Mouse (Mus musculus) CH12.LX (cell line): ENCODE data around the gene Rap1b. TPM values are rescaled to one million over a fixed set of nuclear protein-coding genes. Genes with fewer than 3 reads are reported as not detected.

Experiments
- DNase-seq: peaks from one replicate; pipeline ENCODE4 v3.0.0-alpha.2; 2013; ENCODE audit errors: extremely low read depth
- H3K27ac ChIP-seq: 2 replicates; pipeline ENCODE4 v1.5.1; 2012; ENCODE audit warnings: low read depth, mild to moderate bottlenecking, control low read depth, moderate library complexity; ENCODE audit not compliant: insufficient read depth
- H3K27me3 ChIP-seq: replicated peaks from 2 replicates; pipeline ENCODE3; 2012; ENCODE audit warnings: inconsistent platforms
- H3K36me3 ChIP-seq, 2 experiments: replicated peaks in 1 of 2; 2 replicates each; pipeline versions ENCODE3 to v1.6.1; 2012; ENCODE audit warnings: inconsistent platforms in 1 of 2, low read length in 1 of 2, mild to moderate bottlenecking in 1 of 2, mixed read lengths in 1 of 2, moderate library complexity in 1 of 2; ENCODE audit not compliant: control insufficient read depth in 1 of 2, insufficient read depth in 1 of 2
- H3K4me1 ChIP-seq, 2 experiments: 2 replicates each; pipeline ENCODE4 v1.6.1; 2012; ENCODE audit warnings: inconsistent platforms in 1 of 2, moderate library complexity in 1 of 2; ENCODE audit not compliant: insufficient read depth in 2 of 2, control insufficient read depth in 1 of 2
- H3K4me2 ChIP-seq: 2 replicates; pipeline ENCODE4 v1.6.1; 2012; ENCODE audit warnings: low read depth, mild to moderate bottlenecking, control low read depth; ENCODE audit not compliant: poor library complexity, insufficient read depth, severe bottlenecking
- H3K4me3 ChIP-seq, 3 experiments: fragments of 150-350 bp in 1 of 3; sonication (generic) in 1 of 3; replicated peaks in 1 of 3; 2 replicates each; pipeline versions ENCODE3 to v1.5.1; 2011 to 2012; ENCODE audit warnings: low read depth in 2 of 3, low read length in 2 of 3, mild to moderate bottlenecking in 2 of 3, moderate library complexity in 2 of 3, control low read depth in 1 of 3, improper control_type of control experiment in 1 of 3, inconsistent platforms in 1 of 3, mixed read lengths in 1 of 3; ENCODE audit not compliant: poor library complexity in 1 of 3
- H3K79me2 ChIP-seq: replicated peaks from 2 replicates; pipeline ENCODE4 v1.6.1; 2012; ENCODE audit warnings: mild to moderate bottlenecking, moderate library complexity; ENCODE audit not compliant: control insufficient read depth, poor library complexity, insufficient read depth, severe bottlenecking; ENCODE audit errors: extremely low read depth
- H3K9ac ChIP-seq: 2 replicates; pipeline ENCODE4 v1.6.1; 2012; ENCODE audit warnings: low read depth, mild to moderate bottlenecking, control low read depth, moderate library complexity; ENCODE audit not compliant: insufficient read depth
- H3K9me3 ChIP-seq: replicated peaks from 2 replicates; pipeline ENCODE3; 2012; ENCODE audit warnings: low read length, inconsistent platforms, mixed read lengths
- BHLHE40 ChIP-seq: IDR thresholded peaks from 2 replicates; pipeline ENCODE4 v1.6.1; 2011; ENCODE audit warnings: mild to moderate bottlenecking, low read depth, low read length, improper control_type of control experiment
- CHD1 ChIP-seq: IDR thresholded peaks from 2 replicates; pipeline ENCODE4 v1.6.1; 2012; ENCODE audit warnings: low read depth, low read length, improper control_type of control experiment, inconsistent platforms
- E2F4 ChIP-seq: IDR thresholded peaks from 2 replicates; pipeline ENCODE4 v1.6.1; 2011; ENCODE audit warnings: low read depth, low read length, improper control_type of control experiment; ENCODE audit not compliant: insufficient replicate concordance
- ELF1 ChIP-seq: IDR thresholded peaks from 2 replicates; pipeline ENCODE4 v1.6.1; 2014; ENCODE audit warnings: low read depth, mild to moderate bottlenecking, inconsistent platforms, low read length, improper control_type of control experiment
- EP300 ChIP-seq: IDR thresholded peaks from 2 replicates; pipeline ENCODE4 v1.6.1; 2011; ENCODE audit warnings: low read length, improper control_type of control experiment
- ETS1 ChIP-seq: conservative IDR thresholded peaks from 2 replicates; pipeline ENCODE4 v1.6.1; 2012; ENCODE audit warnings: low read depth, mild to moderate bottlenecking, inconsistent platforms, low read length, improper control_type of control experiment, moderate library complexity
- JUN ChIP-seq: IDR thresholded peaks from 2 replicates; pipeline ENCODE4 v1.6.1; 2011; ENCODE audit warnings: low read depth, mild to moderate bottlenecking, low read length, improper control_type of control experiment, moderate library complexity; ENCODE audit not compliant: insufficient read depth
- KAT2A ChIP-seq: IDR thresholded peaks from 2 replicates; pipeline ENCODE4 v1.6.1; 2012; ENCODE audit warnings: low read length, improper control_type of control experiment, inconsistent platforms; ENCODE audit not compliant: insufficient replicate concordance
- MAFK ChIP-seq: IDR thresholded peaks from 2 replicates; pipeline ENCODE4 v1.6.1; 2011; ENCODE audit warnings: low read length, improper control_type of control experiment; ENCODE audit not compliant: insufficient replicate concordance
- MAZ ChIP-seq: IDR thresholded peaks from 2 replicates; pipeline ENCODE4 v1.6.1; 2012; ENCODE audit warnings: low read depth, mild to moderate bottlenecking, inconsistent platforms, low read length, improper control_type of control experiment, moderate library complexity
- MEF2A ChIP-seq: IDR thresholded peaks from 2 replicates; pipeline ENCODE4 v1.6.1; 2014; ENCODE audit warnings: low read depth, mild to moderate bottlenecking, inconsistent platforms, low read length, improper control_type of control experiment, borderline replicate concordance
- MXI1 ChIP-seq: IDR thresholded peaks from 2 replicates; pipeline ENCODE4 v1.6.1; 2011; ENCODE audit warnings: mild to moderate bottlenecking, low read depth, low read length, improper control_type of control experiment
- MYC ChIP-seq: IDR thresholded peaks from 2 replicates; pipeline ENCODE4 v1.6.1; 2011; ENCODE audit warnings: low read depth, mild to moderate bottlenecking, improper control_type of control experiment, low read length
- NELFE ChIP-seq: IDR thresholded peaks from 2 replicates; pipeline ENCODE4 v1.6.1; 2011; ENCODE audit warnings: low read depth, low read length, improper control_type of control experiment
- NRF1 ChIP-seq: IDR thresholded peaks from 2 replicates; pipeline ENCODE4 v1.6.1; 2014; ENCODE audit warnings: low read depth, mild to moderate bottlenecking, inconsistent platforms, low read length, improper control_type of control experiment, moderate library complexity
- PAX5 ChIP-seq: IDR thresholded peaks from 2 replicates; pipeline ENCODE4 v1.6.1; 2012; ENCODE audit warnings: low read length, inconsistent platforms, mixed read lengths
- POLR2A ChIP-seq: IDR thresholded peaks from 2 replicates; pipeline ENCODE4 v1.6.1; 2011; ENCODE audit warnings: low read depth, mild to moderate bottlenecking, improper control_type of control experiment, low read length
- UBTF ChIP-seq: IDR thresholded peaks from 2 replicates; pipeline ENCODE4 v1.6.1; 2012; ENCODE audit warnings: low read depth, mild to moderate bottlenecking, inconsistent platforms, low read length, improper control_type of control experiment, moderate library complexity
- USF1 ChIP-seq: IDR thresholded peaks from 2 replicates; pipeline ENCODE4 v1.6.1; 2014; ENCODE audit warnings: low read depth, mild to moderate bottlenecking, inconsistent platforms, low read length, improper control_type of control experiment
- USF2 ChIP-seq: conservative IDR thresholded peaks from 2 replicates; pipeline ENCODE4 v1.6.1; 2011; ENCODE audit warnings: low read depth, low read length, improper control_type of control experiment
- ZC3H11A ChIP-seq: IDR thresholded peaks from 2 replicates; pipeline ENCODE4 v1.6.1; 2012; ENCODE audit warnings: low read depth, mild to moderate bottlenecking, inconsistent platforms, low read length, improper control_type of control experiment
- ZKSCAN1 ChIP-seq: IDR thresholded peaks from 2 replicates; pipeline ENCODE4 v1.6.1; 2012; ENCODE audit warnings: low read depth, inconsistent platforms, low read length, improper control_type of control experiment, borderline replicate concordance
- ZMIZ1 ChIP-seq: IDR thresholded peaks from 2 replicates; pipeline ENCODE4 v1.6.1; 2012; ENCODE audit warnings: low read depth, mild to moderate bottlenecking, inconsistent platforms, low read length, improper control_type of control experiment
- ZNF384 ChIP-seq: IDR thresholded peaks from 2 replicates; pipeline ENCODE4 v1.6.1; 2012; ENCODE audit warnings: low read depth, low read length, improper control_type of control experiment, inconsistent platforms
- dilution Hi-C: fragments of 300-500 bp; cut with MboI; formaldehyde crosslinking; loops from 2 replicates; pipeline ENCODE4 v1.14.3; 2020; ENCODE audit warnings: low sequenced_read_pairs; ENCODE audit not compliant: extremely low pct_unique_long_range_greater_than_20kb, extremely low pct_ligation_motif_present
- in situ Hi-C: fragments of 300-500 bp; cut with MboI; formaldehyde crosslinking; loops from 3 replicates; pipeline ENCODE4 v1.14.3; 2019; ENCODE audit warnings: low sequenced_read_pairs, low pct_ligation_motif_present, low pct_unique_long_range_greater_than_20kb, mixed read lengths
- polyA plus RNA-seq: library from polyadenylated mRNA; unstranded; fragments of >175 nt; gene quantifications from 2 replicates; pipeline ENCODE4 v1.2.1, GENCODE M21; 2012; ENCODE audit warnings: low read depth; ENCODE audit not compliant: insufficient read length
- total RNA-seq, 2 experiments: library from RNA; depleted of rRNA; stranded (reverse); fragments of 300-350 nt in 1 of 2; fragments of >200 nt in 1 of 2; gene quantifications; 2 replicates each; pipeline ENCODE4 v1.2.3; 2012 to 2014

Rap1b gene
- total and polyA plus RNA-seq, 3 experiments, result 37.0 to 214 (median 205) TPM

- H3K4me2 ChIP-seq, result no peak overlapping the region
- H3K4me1 ChIP-seq, result peaks cover 5 to 18% of the 10 kb centered on the region in 2 experiments; a peak in 1 of 4 replicates
- H3K36me3 ChIP-seq, result peaks cover 60 to 90% of the 10 kb centered on the region in 2 experiments
- H3K9ac ChIP-seq, result no peak overlapping the region
- H3K27me3 ChIP-seq, result no peaks in the 10 kb centered on the region
- no peaks in the 10 kb centered on the region for H3K9me3 ChIP-seq
- dilution Hi-C loops (no loop called here), in situ Hi-C loops (no loop called here)
- no peaks in the 10 kb centered on the region; the same call in 1 of the 2 replicates for H3K79me2 ChIP-seq
- H3K4me3 ChIP-seq, result no peak overlapping the region
- TF ChIP-seq ZNF384 (no peak), MYC (no peak), ETS1 (no peak), UBTF (no peak), E2F4 (no peak), BHLHE40 (no peak), POLR2A (no peak), CHD1 (no peak), USF2 (no peak), ZMIZ1 (no peak), ZKSCAN1 (no peak), PAX5 (no peak), USF1 (no peak), MAZ (no peak), KAT2A (no peak)
- H3K27ac ChIP-seq, result no peak overlapping the region
- no peak for DNase-seq
Measured at GRCm38 (mm10) chr10:117782056-117782455, 63.8 kb downstream of the Rap1b start.

GRCm38 (mm10) chr10:117781021-117781725 is 64.7 kb downstream of the Rap1b start:
- peaks cover 5 to 18% of the 10 kb centered on the region in 2 experiments; a peak in 1 of 4 replicates for H3K4me1 ChIP-seq
- no peaks in the 10 kb centered on the region for H3K27me3 ChIP-seq
- TF ChIP-seq MXI1 (no peak), POLR2A (no peak), MEF2A (no peak), USF1 (no peak), JUN (no peak), ZNF384 (no peak), E2F4 (no peak), ZKSCAN1 (no peak), EP300 (no peak), USF2 (no peak), MAFK (no peak), CHD1 (no peak), NRF1 (no peak), NELFE (no peak), ELF1 (no peak), ZMIZ1 (no peak), ZC3H11A (no peak), PAX5 (no peak)
- TF ChIP-seq, all 38 proteins: peak for 0
- Histone ChIP-seq H3K27ac (no peak overlapping the region), H3K79me2 (no peaks in the 10 kb centered on the region), H3K36me3 (peaks cover 58 to 91% of the 10 kb centered on the region in 2 experiments), H3K4me3 (no peak overlapping the region), H3K4me2 (no peak overlapping the region), H3K9me3 (no peaks in the 10 kb centered on the region), H3K9ac (no peak overlapping the region)
- DNase-seq, result no peak
- dilution Hi-C loops (no loop called here), in situ Hi-C loops (no loop called here)
